Mouse (Mus musculus): Measurements from ENCODE around the gene Dnajc2. TPM values are rescaled to one million over a fixed set of nuclear protein-coding genes. Genes with fewer than 3 reads are reported as not detected.

The Dnajc2 gene
- polyA plus RNA-seq (2014; fragmentation: Nextera tagmentation; extraction: Ambion mirVana) = 93.4 and 95.6 TPM in 2 replicates

GRCm38 (mm10) chr5:21785053-21785452 is at the start of gene Dnajc2, which contains the start of gene Psmc2:
TSS of gene Dnajc2 (minus strand) at chr5:21785251.
TSS of gene Psmc2 (plus strand) at chr5:21785283.
- under 1% methylated on average over 37 of the region's 37 CpGs for WGBS
- Histone ChIP-seq H3K27ac (replicated peaks; ENCODE audit: low read depth, low read length) (peak within 1 kb of the TSS; percentile 47; the same call in 1 of the 2 replicates), H3K9me3 (ENCODE audit: control insufficient read depth, low read length) (no peaks in the 10 kb centered on the region), H3K4me1 (ENCODE audit: control insufficient read depth, insufficient read depth, low read length) (no peaks in the 10 kb centered on the region; the same call in 1 of the 2 replicates), H3K27me3 (ENCODE audit: control insufficient read depth, insufficient read depth, low read length) (no peaks in the 10 kb centered on the region), H3K4me2 (ENCODE audit: low read depth, severe bottlenecking) (peak within 1 kb of the TSS; percentile 94), H3K9ac (ENCODE audit: low read length) (peak within 1 kb of the TSS; percentile 81), H3K36me3 (ENCODE audit: control insufficient read depth, insufficient read depth, low read length) (peaks cover 5% of the 10 kb centered on the region), H3K4me3 (ENCODE audit: low read depth, low read length) (peak within 1 kb of the TSS; percentile 97)
- peak; percentile 92 for DNase-seq (ENCODE audit: low spot score)
- peak; percentile 91 for ATAC-seq (ENCODE audit: insufficient number of reproducible peaks, low FRiP score, low TSS enrichment, low read depth)

DNA sequence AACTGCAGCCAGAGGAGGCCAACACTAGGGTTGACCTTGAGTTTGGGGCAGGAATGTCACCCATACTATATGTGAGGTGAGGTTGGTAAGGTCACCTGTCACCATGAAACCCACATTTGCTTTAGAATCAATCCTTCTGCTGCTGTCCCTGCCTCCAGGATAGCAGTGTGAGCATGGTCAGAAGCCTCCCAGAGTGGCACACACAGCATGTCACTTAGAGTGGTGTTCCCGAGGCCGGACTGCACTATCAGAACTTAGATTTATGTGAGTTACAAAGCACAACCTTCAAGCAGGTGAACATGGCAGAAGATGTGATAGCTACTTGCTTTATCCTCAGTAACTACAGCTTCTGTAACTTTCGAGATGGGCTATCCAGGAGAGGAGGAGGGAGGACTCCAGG is 46.7 kb upstream of the Dnajc2 start:
- DNase-seq (ENCODE audit: low spot score) = no peak
- H3K27ac ChIP-seq (replicated peaks; ENCODE audit: low read depth, low read length) = no peak overlapping the region
- H3K4me3 ChIP-seq (ENCODE audit: low read depth, low read length) = no peak overlapping the region
- WGBS = 81% methylated on average over 3 of the region's 3 CpGs
- no peaks in the 10 kb centered on the region for H3K27me3 ChIP-seq (ENCODE audit: control insufficient read depth, insufficient read depth, low read length)
- no peak overlapping the region for H3K4me2 ChIP-seq (ENCODE audit: low read depth, severe bottlenecking)
- no peak for ATAC-seq (ENCODE audit: insufficient number of reproducible peaks, low FRiP score, low TSS enrichment, low read depth)
- H3K4me1 ChIP-seq (ENCODE audit: control insufficient read depth, insufficient read depth, low read length) = no peaks in the 10 kb centered on the region
- H3K36me3 ChIP-seq (ENCODE audit: control insufficient read depth, insufficient read depth, low read length) = no peaks in the 10 kb centered on the region
- no peak overlapping the region for H3K9ac ChIP-seq (ENCODE audit: low read length)
- H3K9me3 ChIP-seq (ENCODE audit: control insufficient read depth, low read length) = no peaks in the 10 kb centered on the region

GRCm38 (mm10) chr5:21828855-21829254 is 43.8 kb upstream of the Dnajc2 start:
- ATAC-seq (ENCODE audit: insufficient number of reproducible peaks, low FRiP score, low TSS enrichment, low read depth) = no peak
- no peaks in the 10 kb centered on the region for H3K27me3 ChIP-seq (ENCODE audit: control insufficient read depth, insufficient read depth, low read length)
- no peak for DNase-seq (ENCODE audit: low spot score)
- no peak overlapping the region for H3K9ac ChIP-seq (ENCODE audit: low read length)
- H3K9me3 ChIP-seq (ENCODE audit: control insufficient read depth, low read length) = no peaks in the 10 kb centered on the region
- H3K27ac ChIP-seq (replicated peaks; ENCODE audit: low read depth, low read length) = no peak overlapping the region
- no peak overlapping the region for H3K4me2 ChIP-seq (ENCODE audit: low read depth, severe bottlenecking)
- no peaks in the 10 kb centered on the region for H3K4me1 ChIP-seq (ENCODE audit: control insufficient read depth, insufficient read depth, low read length)
- no peak overlapping the region for H3K4me3 ChIP-seq (ENCODE audit: low read depth, low read length)
- H3K36me3 ChIP-seq (ENCODE audit: control insufficient read depth, insufficient read depth, low read length) = no peaks in the 10 kb centered on the region
- 68% methylated on average over 4 of the region's 4 CpGs for WGBS

- Histone ChIP-seq H3K9ac (ENCODE audit: low read length) (no peak overlapping the region), H3K9me3 (ENCODE audit: control insufficient read depth, low read length) (no peaks in the 10 kb centered on the region), H3K4me1 (ENCODE audit: control insufficient read depth, insufficient read depth, low read length) (no peaks in the 10 kb centered on the region), H3K4me3 (ENCODE audit: low read depth, low read length) (no peak overlapping the region), H3K4me2 (ENCODE audit: low read depth, severe bottlenecking) (no peak overlapping the region), H3K27me3 (ENCODE audit: control insufficient read depth, insufficient read depth, low read length) (no peaks in the 10 kb centered on the region), H3K27ac (replicated peaks; ENCODE audit: low read depth, low read length) (no peak overlapping the region), H3K36me3 (ENCODE audit: control insufficient read depth, insufficient read depth, low read length) (no peaks in the 10 kb centered on the region)
- no peak for ATAC-seq (ENCODE audit: insufficient number of reproducible peaks, low FRiP score, low TSS enrichment, low read depth)
- no peak for DNase-seq (ENCODE audit: low spot score)
- 17% methylated on average over 6 of the region's 6 CpGs for WGBS
These were observed 42.6 kb upstream of the Dnajc2 start for GRCm38 (mm10) chr5:21827643-21828042.

DNA sequence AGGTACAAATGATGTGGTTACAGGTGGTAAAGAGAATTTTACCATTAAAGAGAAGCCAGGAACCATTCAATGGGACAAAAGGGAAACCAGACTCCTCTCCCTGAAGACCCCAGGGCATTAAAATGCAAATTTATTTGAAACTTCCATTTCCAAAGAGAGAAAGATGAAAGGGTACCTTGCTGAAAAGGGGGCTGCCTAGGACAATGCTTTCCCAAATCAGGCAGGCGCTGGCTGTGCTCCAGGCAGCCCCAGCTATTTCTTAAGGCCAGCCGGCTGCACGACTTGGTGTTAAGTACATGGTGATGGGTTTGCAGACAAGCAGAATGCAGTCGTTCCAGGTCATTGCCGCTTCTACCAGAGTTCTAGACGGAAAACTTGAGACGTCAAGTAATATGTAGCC is 41.3 kb upstream of the Dnajc2 start:
- DNase-seq (ENCODE audit: low spot score) = no peak
- ATAC-seq (ENCODE audit: insufficient number of reproducible peaks, low FRiP score, low TSS enrichment, low read depth) = no peak
- Histone ChIP-seq H3K4me2 (ENCODE audit: low read depth, severe bottlenecking) (no peak overlapping the region), H3K4me1 (ENCODE audit: control insufficient read depth, insufficient read depth, low read length) (no peaks in the 10 kb centered on the region), H3K9me3 (ENCODE audit: control insufficient read depth, low read length) (no peaks in the 10 kb centered on the region), H3K27ac (replicated peaks; ENCODE audit: low read depth, low read length) (no peak overlapping the region), H3K27me3 (ENCODE audit: control insufficient read depth, insufficient read depth, low read length) (no peaks in the 10 kb centered on the region), H3K36me3 (ENCODE audit: control insufficient read depth, insufficient read depth, low read length) (no peaks in the 10 kb centered on the region), H3K4me3 (ENCODE audit: low read depth, low read length) (no peak overlapping the region), H3K9ac (ENCODE audit: low read length) (no peak overlapping the region)
- WGBS = 48% methylated on average over 7 of the region's 7 CpGs

GRCm38 (mm10) chr5:21813994-21814393 is 28.9 kb upstream of the Dnajc2 start:
- DNase-seq (ENCODE audit: low spot score) (peak; percentile 70), ATAC-seq (ENCODE audit: insufficient number of reproducible peaks, low FRiP score, low TSS enrichment, low read depth) (no peak)
- H3K27me3 ChIP-seq (ENCODE audit: control insufficient read depth, insufficient read depth, low read length) = no peaks in the 10 kb centered on the region
- no peaks in the 10 kb centered on the region for H3K36me3 ChIP-seq (ENCODE audit: control insufficient read depth, insufficient read depth, low read length)
- no peak overlapping the region for H3K9ac ChIP-seq (ENCODE audit: low read length)
- H3K4me1 ChIP-seq (ENCODE audit: control insufficient read depth, insufficient read depth, low read length) = no peaks in the 10 kb centered on the region
- H3K4me2 ChIP-seq (ENCODE audit: low read depth, severe bottlenecking) = no peak overlapping the region
- 45% methylated on average over 1 of the region's 1 CpGs for WGBS
- H3K4me3 ChIP-seq (ENCODE audit: low read depth, low read length) = no peak overlapping the region
- H3K9me3 ChIP-seq (ENCODE audit: control insufficient read depth, low read length) = no peaks in the 10 kb centered on the region
- H3K27ac ChIP-seq (replicated peaks; ENCODE audit: low read depth, low read length) = no peak overlapping the region

DNA sequence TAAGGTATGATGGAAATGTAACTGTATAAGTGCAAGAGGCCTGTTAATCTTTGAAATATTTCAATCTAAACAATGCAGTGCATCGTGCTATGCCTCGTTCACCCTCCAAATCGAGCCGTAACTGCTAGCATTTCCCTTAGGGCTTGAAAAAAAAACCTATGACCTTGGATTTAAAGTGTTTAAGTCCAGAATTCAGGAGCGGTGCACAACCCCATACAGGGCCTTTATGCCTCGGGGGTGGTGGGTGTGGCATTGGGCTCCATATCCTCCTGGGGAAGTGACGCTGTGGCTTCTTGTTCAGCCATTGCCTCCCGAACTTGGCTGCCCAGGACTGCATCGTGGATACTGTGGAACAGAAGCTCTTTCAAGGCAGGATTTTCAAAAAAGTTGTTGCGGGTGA is 25.9 kb upstream of the Dnajc2 start:
- WGBS = 77% methylated on average over 10 of the region's 10 CpGs
- H3K27me3 ChIP-seq (ENCODE audit: control insufficient read depth, insufficient read depth, low read length) = no peaks in the 10 kb centered on the region
- no peak overlapping the region for H3K27ac ChIP-seq (replicated peaks; ENCODE audit: low read depth, low read length)
- H3K4me2 ChIP-seq (ENCODE audit: low read depth, severe bottlenecking) = no peak overlapping the region
- ATAC-seq (ENCODE audit: insufficient number of reproducible peaks, low FRiP score, low TSS enrichment, low read depth) = no peak
- no peak overlapping the region for H3K4me3 ChIP-seq (ENCODE audit: low read depth, low read length)
- H3K9ac ChIP-seq (ENCODE audit: low read length) = no peak overlapping the region
- H3K36me3 ChIP-seq (ENCODE audit: control insufficient read depth, insufficient read depth, low read length) = no peaks in the 10 kb centered on the region
- no peak for DNase-seq (ENCODE audit: low spot score)
- no peaks in the 10 kb centered on the region for H3K9me3 ChIP-seq (ENCODE audit: control insufficient read depth, low read length)
- H3K4me1 ChIP-seq (ENCODE audit: control insufficient read depth, insufficient read depth, low read length) = no peaks in the 10 kb centered on the region

- Histone ChIP-seq H3K4me2 (ENCODE audit: low read depth, severe bottlenecking) (no peak overlapping the region), H3K27me3 (ENCODE audit: control insufficient read depth, insufficient read depth, low read length) (no peaks in the 10 kb centered on the region), H3K9me3 (ENCODE audit: control insufficient read depth, low read length) (no peaks in the 10 kb centered on the region), H3K4me3 (ENCODE audit: low read depth, low read length) (no peak overlapping the region), H3K36me3 (ENCODE audit: control insufficient read depth, insufficient read depth, low read length) (peaks cover 6% of the 10 kb centered on the region; the same call in 1 of the 2 replicates), H3K4me1 (ENCODE audit: control insufficient read depth, insufficient read depth, low read length) (no peaks in the 10 kb centered on the region), H3K9ac (ENCODE audit: low read length) (no peak overlapping the region), H3K27ac (replicated peaks; ENCODE audit: low read depth, low read length) (no peak overlapping the region)
- 82% methylated on average over 4 of the region's 4 CpGs for WGBS
- ATAC-seq (ENCODE audit: insufficient number of reproducible peaks, low FRiP score, low TSS enrichment, low read depth) (no peak), DNase-seq (ENCODE audit: low spot score) (no peak)
These were observed 19.8 kb upstream of the Dnajc2 start for GRCm38 (mm10) chr5:21804837-21805236.

GRCm38 (mm10) chr5:21803691-21804188 is 18.7 kb upstream of the Dnajc2 start:
- Histone ChIP-seq H3K27ac (replicated peaks; ENCODE audit: low read depth, low read length) (no peak overlapping the region), H3K4me3 (ENCODE audit: low read depth, low read length) (no peak overlapping the region), H3K4me2 (ENCODE audit: low read depth, severe bottlenecking) (no peak overlapping the region), H3K4me1 (ENCODE audit: control insufficient read depth, insufficient read depth, low read length) (no peaks in the 10 kb centered on the region), H3K27me3 (ENCODE audit: control insufficient read depth, insufficient read depth, low read length) (no peaks in the 10 kb centered on the region), H3K36me3 (ENCODE audit: control insufficient read depth, insufficient read depth, low read length) (peaks cover 9% of the 10 kb centered on the region; the same call in 1 of the 2 replicates), H3K9ac (ENCODE audit: low read length) (no peak overlapping the region), H3K9me3 (ENCODE audit: control insufficient read depth, low read length) (no peaks in the 10 kb centered on the region)
- no peak for ATAC-seq (ENCODE audit: insufficient number of reproducible peaks, low FRiP score, low TSS enrichment, low read depth)
- DNase-seq (ENCODE audit: low spot score) = no peak
- 94% methylated on average over 12 of the region's 12 CpGs for WGBS

All from limb, embryonic 11.5 days (tissue).